In the genomic region with DNA sequence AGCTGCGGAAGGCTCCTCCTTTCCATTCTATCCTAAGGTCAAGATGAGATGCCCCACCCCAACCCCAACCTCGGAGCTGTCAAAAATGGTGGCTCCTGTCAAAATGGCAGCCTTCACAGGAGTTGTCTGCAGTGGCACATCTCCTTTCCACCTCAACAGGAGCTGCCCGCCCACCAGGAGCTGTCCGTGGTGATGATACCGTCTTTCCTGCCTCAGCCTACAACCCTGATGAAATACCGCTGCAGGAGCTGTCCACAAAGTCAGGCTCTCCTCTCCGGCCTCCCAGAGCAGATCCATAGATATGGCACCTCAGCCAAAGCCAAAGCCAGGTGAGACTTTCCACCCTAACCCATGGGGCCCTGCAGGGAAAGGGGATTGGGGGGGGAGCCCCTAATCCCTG, we compare ENCODE assay signal across 17 mouse cellular contexts. TPM values are rescaled to one million over a fixed set of nuclear protein-coding genes. Genes with fewer than 3 reads are reported as not detected.
"Had no signal": no experiment of that assay in that cellular context is flagged by ENCODE, and none has a peak within 500 bp of the region (broad histone marks: within the 10 kb centered on the region; RNA-seq: fewer than 3 reads in every experiment).

No protein-coding gene starts in this region.

- H3K27ac ChIP-seq: limb, embryonic 10.5 days; liver, embryonic 15.5 days; midbrain, embryonic 12.5 days had no signal

- ATAC-seq: lung, postnatal 0 days; midbrain, embryonic 16.5 days had no signal

- H3K9ac ChIP-seq: liver, embryonic 15.5 days; midbrain, embryonic 12.5 days had no signal

- H3K4me2 ChIP-seq: liver, embryonic 11.5 days; liver, embryonic 15.5 days; midbrain, embryonic 12.5 days had no signal

- DNase-seq: kidney, adult 8-10 months; kidney, postnatal 25 days; layer of hippocampus, adult 9-11 months; lung, adult 2 months; lung, postnatal 4 days; right cerebral cortex, adult 18-20 months; right cerebral cortex, postnatal 25 days; thymus, postnatal 36 days had no signal

- H3K9me3 ChIP-seq: limb, embryonic 10.5 days; liver, embryonic 15.5 days; midbrain, embryonic 12.5 days had no signal

- H3K36me3 ChIP-seq: limb, embryonic 10.5 days; liver, embryonic 15.5 days; midbrain, embryonic 12.5 days had no signal

- H3K27me3 ChIP-seq: liver, embryonic 15.5 days; midbrain, embryonic 12.5 days had no signal

- H3K4me3 ChIP-seq: limb, embryonic 10.5 days; liver, embryonic 15.5 days; midbrain, embryonic 12.5 days had no signal

RNA-seq across cellular contexts. Expression of gene Catsperg2, which starts 37.9 kb away (rescaled TPM):
- polyA plus RNA-seq: kidney, embryonic 16.5 days; liver, embryonic 11.5 days; liver, embryonic 15.5 days; lung, adult 2 months; lung, postnatal 0 days; small intestine, adult 2 months; thymus, postnatal 0 days had no signal
